Mouse (Mus musculus) testis, adult 2 months (tissue): ENCODE measurements around the gene Macf1. TPM values are rescaled to one million over a fixed set of nuclear protein-coding genes. Genes with fewer than 3 reads are reported as not detected.

ENCODE experiments used
- H3K27ac ChIP-seq: fragments of 200-500 bp; 2 replicates; pipeline ENCODE4 v1.5.1; 2012; ENCODE audit warnings: low read depth, low read length; ENCODE audit not compliant: control insufficient read depth, insufficient read depth
- H3K27me3 ChIP-seq: fragments of 200-500 bp; 2 replicates; pipeline ENCODE4 v1.6.1; 2012; ENCODE audit warnings: mild to moderate bottlenecking, low read length, moderate library complexity; ENCODE audit not compliant: control insufficient read depth, insufficient read depth
- H3K36me3 ChIP-seq: fragments of 200-500 bp; 2 replicates; pipeline ENCODE4 v1.6.1; 2012; ENCODE audit warnings: mild to moderate bottlenecking, low read length; ENCODE audit not compliant: control insufficient read depth, insufficient read depth
- H3K4me1 ChIP-seq: fragments of 200-500 bp; 2 replicates; pipeline ENCODE4 v1.6.1; 2012; ENCODE audit warnings: low read length; ENCODE audit not compliant: control insufficient read depth, insufficient read depth
- H3K4me3 ChIP-seq: fragments of 200-500 bp; 2 replicates; pipeline ENCODE4 v1.5.1; 2012; ENCODE audit warnings: low read depth, mild to moderate bottlenecking, low read length, moderate library complexity, mixed read lengths; ENCODE audit not compliant: control insufficient read depth
- CTCF ChIP-seq: fragments of 200-500 bp; IDR thresholded peaks from 2 replicates; pipeline ENCODE4 v1.5.1; 2012; ENCODE audit warnings: low read depth, mild to moderate bottlenecking, inconsistent platforms, low read length, moderate library complexity; ENCODE audit not compliant: control insufficient read depth, insufficient read depth, insufficient replicate concordance
- POLR2A ChIP-seq: fragments of 200-500 bp; IDR thresholded peaks from 2 replicates; pipeline ENCODE4 v1.6.1; 2012; ENCODE audit warnings: low read depth, mild to moderate bottlenecking, inconsistent platforms, low read length, moderate library complexity; ENCODE audit not compliant: control insufficient read depth
- polyA plus RNA-seq: library from polyadenylated mRNA; depleted of rRNA; stranded (reverse); fragments of >200 nt; gene quantifications from 2 replicates; pipeline ENCODE4 v1.2.3, GENCODE M21; 2012

Macf1 gene
- polyA plus RNA-seq, 1 experiment = 24.4 TPM

GRCm38 (mm10) chr4:123489086-123489485 lies 195.1 kb downstream of the Macf1 start:
- TF ChIP-seq POLR2A = no peak
- no peaks in the 10 kb centered on the region for H3K4me1 ChIP-seq
- H3K4me3 ChIP-seq = no peak overlapping the region
- H3K27ac ChIP-seq = no peak overlapping the region
- H3K36me3 ChIP-seq = no peaks in the 10 kb centered on the region
- H3K27me3 ChIP-seq = no peaks in the 10 kb centered on the region

- Histone ChIP-seq H3K36me3 (no peaks in the 10 kb centered on the region), H3K4me1 (no peaks in the 10 kb centered on the region), H3K27me3 (no peaks in the 10 kb centered on the region), H3K4me3 (no peak overlapping the region), H3K27ac (no peak overlapping the region)
- no peak for TF ChIP-seq POLR2A
These were observed 204.2 kb downstream of the Macf1 start for GRCm38 (mm10) chr4:123479991-123480390.

- Histone ChIP-seq H3K27me3 (no peaks in the 10 kb centered on the region), H3K4me3 (no peak overlapping the region), H3K36me3 (no peaks in the 10 kb centered on the region), H3K4me1 (no peaks in the 10 kb centered on the region), H3K27ac (peak overlapping the region; percentile 78)
- TF ChIP-seq CTCF (no peak), POLR2A (no peak)
These were observed 205.3 kb downstream of the Macf1 start for GRCm38 (mm10) chr4:123478655-123479433.

- Histone ChIP-seq H3K36me3 (no peaks in the 10 kb centered on the region), H3K4me3 (no peak overlapping the region), H3K4me1 (no peaks in the 10 kb centered on the region), H3K27me3 (no peaks in the 10 kb centered on the region), H3K27ac (no peak overlapping the region)
- TF ChIP-seq CTCF (no peak), POLR2A (no peak)
These were observed 218.4 kb downstream of the Macf1 start for GRCm38 (mm10) chr4:123465799-123466198.

GRCm38 (mm10) chr4:123460595-123461272 lies 223.4 kb downstream of the Macf1 start:
- no peak for TF ChIP-seq POLR2A
- TF ChIP-seq CTCF = no peak
- Histone ChIP-seq H3K27ac (no peak overlapping the region), H3K4me3 (no peak overlapping the region), H3K4me1 (no peaks in the 10 kb centered on the region), H3K27me3 (no peaks in the 10 kb centered on the region), H3K36me3 (no peaks in the 10 kb centered on the region)

GRCm38 (mm10) chr4:123454871-123455640 lies 229.1 kb downstream of the Macf1 start:
- H3K27ac ChIP-seq = no peak overlapping the region
- TF ChIP-seq CTCF (no peak), POLR2A (no peak)
- no peaks in the 10 kb centered on the region for H3K4me1 ChIP-seq
- H3K27me3 ChIP-seq = no peaks in the 10 kb centered on the region
- no peak overlapping the region for H3K4me3 ChIP-seq
- H3K36me3 ChIP-seq = no peaks in the 10 kb centered on the region

GRCm38 (mm10) chr4:123453729-123454128 lies 230.4 kb downstream of the Macf1 start:
- TF ChIP-seq CTCF = no peak
- no peak for TF ChIP-seq POLR2A
- Histone ChIP-seq H3K27me3 (no peaks in the 10 kb centered on the region), H3K36me3 (no peaks in the 10 kb centered on the region), H3K4me1 (no peaks in the 10 kb centered on the region), H3K27ac (no peak overlapping the region), H3K4me3 (no peak overlapping the region)
